Comparison of ENCODE assay signal across 8 mouse cellular contexts in genomic region chr11:101069391-101070188, GRCm38 (mm10). TPM values are rescaled to one million over a fixed set of nuclear protein-coding genes. Genes with fewer than 3 reads are reported as not detected.
DNase-seq lines count a peak whose midpoint lies in the region; ATAC-seq and TF ChIP-seq lines count a peak whose summit lies in the region.

Gene Naglu (plus strand): TSS chr11:101070012.

- peaks cover 0 to 22% of the 10 kb centered on the region in 2 experiments for H3K36me3 ChIP-seq in CH12.LX (replicated peaks in 1 of 2; ENCODE audit: control insufficient read depth in 1 of 2, insufficient read depth in 1 of 2, low read length in 1 of 2)
- no peaks in the 10 kb centered on the region for H3K36me3 ChIP-seq in forebrain, embryonic 11.5 days (ENCODE audit: control insufficient read depth, insufficient read depth, low read length)
- H3K36me3 ChIP-seq in heart, embryonic 15.5 days: no peaks in the 10 kb centered on the region
- 0 out of 2 replicates have a peak, but pooled peaks cover 4% of the 10 kb centered on the region for H3K36me3 ChIP-seq in liver, embryonic 13.5 days
- no peaks in the 10 kb centered on the region for H3K36me3 ChIP-seq in stomach, embryonic 14.5 days (ENCODE audit: control insufficient read depth, insufficient read depth, low read length)

- H3K9me3 ChIP-seq in CH12.LX (replicated peaks; ENCODE audit: low read length): no peaks in the 10 kb centered on the region
- no peaks in the 10 kb centered on the region for H3K9me3 ChIP-seq in forebrain, embryonic 11.5 days (ENCODE audit: control insufficient read depth, low read length)
- no peaks in the 10 kb centered on the region for H3K9me3 ChIP-seq in heart, embryonic 15.5 days (replicated peaks)
- no peaks in the 10 kb centered on the region for H3K9me3 ChIP-seq in liver, embryonic 13.5 days (replicated peaks)
- no peaks in the 10 kb centered on the region for H3K9me3 ChIP-seq in stomach, embryonic 14.5 days (ENCODE audit: control insufficient read depth, low read depth, low read length)

- no peak for TF ChIP-seq CTCF in CH12.LX (conservative IDR thresholded peaks at IDR 0.05 in 1 of 2, IDR thresholded peaks at IDR 0.05 in 1 of 2; ENCODE audit: low read depth in 2 of 2, low read length in 2 of 2)

- H3K27ac ChIP-seq in CH12.LX (ENCODE audit: insufficient read depth, low read depth): no peak within 1 kb of the TSS
- H3K27ac ChIP-seq in forebrain, embryonic 11.5 days (ENCODE audit: low read depth, low read length): no peak within 1 kb of the TSS
- H3K27ac ChIP-seq in heart, embryonic 15.5 days: peak within 1 kb of the TSS; percentile 36; the same call in 1 of the 2 replicates
- no peak within 1 kb of the TSS; the same call in 1 of the 2 replicates for H3K27ac ChIP-seq in liver, embryonic 13.5 days
- H3K27ac ChIP-seq in stomach, embryonic 14.5 days (ENCODE audit: low read length): no peak within 1 kb of the TSS

- WGBS in forebrain, embryonic 11.5 days: 5% methylated on average over 35 of the region's 35 CpGs
- WGBS in heart, embryonic 15.5 days: 4% methylated on average over 35 of the region's 35 CpGs
- WGBS in liver, embryonic 13.5 days (ENCODE audit: insufficient replicate concordance): 3% methylated on average over 35 of the region's 35 CpGs
- WGBS in stomach, embryonic 14.5 days: 6% methylated on average over 35 of the region's 35 CpGs

- TF ChIP-seq POLR2A in CH12.LX (IDR thresholded peaks at IDR 0.05; ENCODE audit: low read depth, low read length): peak; percentile 93

- in situ Hi-C loops in CH12.LX (cut with MboI; ENCODE audit: low pct_ligation_motif_present, low pct_unique_long_range_greater_than_20kb, low sequenced_read_pairs): no loop called here

- dilution Hi-C loops in CH12.LX (cut with MboI; ENCODE audit: extremely low pct_ligation_motif_present, extremely low pct_unique_long_range_greater_than_20kb, low sequenced_read_pairs): no loop called here

- H3K4me3 ChIP-seq in CH12.LX (replicated peaks in 1 of 3; ENCODE audit: low read depth in 2 of 3, low read length in 2 of 3, poor library complexity in 1 of 3): peak within 1 kb of the TSS; percentile 73 to 82 (median 74)
- peak within 1 kb of the TSS; percentile 76 for H3K4me3 ChIP-seq in forebrain, embryonic 11.5 days (ENCODE audit: low read depth, low read length)
- peak within 1 kb of the TSS; percentile 66 for H3K4me3 ChIP-seq in heart, embryonic 15.5 days
- H3K4me3 ChIP-seq in liver, embryonic 13.5 days (replicated peaks): peak within 1 kb of the TSS; percentile 78
- H3K4me3 ChIP-seq in stomach, embryonic 14.5 days (ENCODE audit: low read depth, low read length): peak within 1 kb of the TSS; percentile 55

- TF ChIP-seq EP300 in CH12.LX (IDR thresholded peaks at IDR 0.05; ENCODE audit: low read length): no peak

- peak; percentile 93 for DNase-seq in CH12.LX (ENCODE audit: extremely low read depth)
- peak; percentile 76 for DNase-seq in c-Kit-positive CD71-positive TER-119-negative erythroid progenitor cells, embryonic 14.5 days (ENCODE audit: low read depth)
- DNase-seq in forebrain, embryonic 11.5 days (ENCODE audit: low spot score): peak; percentile 95
- peak; percentile 98 to 99 for DNase-seq in kidney, postnatal 25 days
- DNase-seq in liver, embryonic 13.5 days: peak; percentile 89
- peak; percentile 91 to 95 for DNase-seq in natural killer cell, adult 2 months (ENCODE audit: low spot score in 2 of 2)

- no peak for TF ChIP-seq RAD21 in CH12.LX (IDR thresholded peaks at IDR 0.05; ENCODE audit: low read depth, low read length)

- peaks cover 8 to 21% of the 10 kb centered on the region in 2 experiments for H3K4me1 ChIP-seq in CH12.LX (ENCODE audit: control insufficient read depth in 1 of 2, insufficient read depth in 2 of 2)
- 0 out of 2 replicates have a peak, but pooled peaks cover 3% of the 10 kb centered on the region for H3K4me1 ChIP-seq in forebrain, embryonic 11.5 days (replicated peaks; ENCODE audit: control insufficient read depth, insufficient read depth, low read length)
- peaks cover 37% of the 10 kb centered on the region for H3K4me1 ChIP-seq in heart, embryonic 15.5 days (replicated peaks)
- peaks cover 44% of the 10 kb centered on the region for H3K4me1 ChIP-seq in liver, embryonic 13.5 days (replicated peaks)
- peaks cover 5% of the 10 kb centered on the region; the same call in 1 of the 2 replicates for H3K4me1 ChIP-seq in stomach, embryonic 14.5 days (ENCODE audit: control insufficient read depth, insufficient read depth, low read length)

- no peaks in the 10 kb centered on the region for H3K79me2 ChIP-seq in CH12.LX (replicated peaks; ENCODE audit: control insufficient read depth, extremely low read depth, insufficient read depth, poor library complexity, severe bottlenecking)

- peaks cover 2% of the 10 kb centered on the region for H3K27me3 ChIP-seq in CH12.LX (replicated peaks)
- H3K27me3 ChIP-seq in forebrain, embryonic 11.5 days (ENCODE audit: control insufficient read depth, insufficient read depth, low read length): peaks cover 9% of the 10 kb centered on the region
- no peaks in the 10 kb centered on the region for H3K27me3 ChIP-seq in heart, embryonic 15.5 days
- H3K27me3 ChIP-seq in liver, embryonic 13.5 days: peaks cover 35% of the 10 kb centered on the region
- H3K27me3 ChIP-seq in stomach, embryonic 14.5 days (ENCODE audit: control insufficient read depth, insufficient read depth, low read length): no peaks in the 10 kb centered on the region

- peak; percentile 89 for ATAC-seq in forebrain, embryonic 11.5 days (replicated peaks; ENCODE audit: low FRiP score)
- ATAC-seq in heart, embryonic 15.5 days (replicated peaks; ENCODE audit: insufficient number of reproducible peaks, insufficient read depth, low FRiP score, low read depth): peak; percentile 85
- peak; percentile 84 for ATAC-seq in liver, embryonic 13.5 days (ENCODE audit: low read depth)
- ATAC-seq in stomach, embryonic 14.5 days (ENCODE audit: insufficient number of reproducible peaks, insufficient read depth, low FRiP score, low read depth): peak; percentile 84

- peak within 1 kb of the TSS; percentile 80 for H3K4me2 ChIP-seq in CH12.LX (ENCODE audit: insufficient read depth, low read depth, poor library complexity, severe bottlenecking)
- peak within 1 kb of the TSS; percentile 98 for H3K4me2 ChIP-seq in forebrain, embryonic 11.5 days (ENCODE audit: low read depth, low read length, severe bottlenecking)
- peak within 1 kb of the TSS; percentile 93 for H3K4me2 ChIP-seq in heart, embryonic 15.5 days
- H3K4me2 ChIP-seq in liver, embryonic 13.5 days: peak within 1 kb of the TSS; percentile 97
- peak within 1 kb of the TSS; percentile 70 for H3K4me2 ChIP-seq in stomach, embryonic 14.5 days (replicated peaks; ENCODE audit: low read depth, low read length)

- peak within 1 kb of the TSS; percentile 76 for H3K9ac ChIP-seq in CH12.LX (ENCODE audit: insufficient read depth, low read depth)
- H3K9ac ChIP-seq in forebrain, embryonic 11.5 days (ENCODE audit: low read length): peak within 1 kb of the TSS; percentile 80
- H3K9ac ChIP-seq in heart, embryonic 15.5 days: peak within 1 kb of the TSS; percentile 67
- peak within 1 kb of the TSS; percentile 79 for H3K9ac ChIP-seq in liver, embryonic 13.5 days
- peak within 1 kb of the TSS; percentile 54 for H3K9ac ChIP-seq in stomach, embryonic 14.5 days (replicated peaks; ENCODE audit: low read depth, low read length)

TF ChIP-seq in CH12.LX, 34 proteins besides CTCF, POLR2A, EP300 and RAD21 (continues in another document):
- TF ChIP-seq BHLHE40 (IDR thresholded peaks at IDR 0.05; ENCODE audit: low read depth, low read length) (peak; percentile 96), NRF1 (IDR thresholded peaks at IDR 0.05; ENCODE audit: low read depth, low read length) (peak; percentile 98), MAZ (IDR thresholded peaks at IDR 0.05; ENCODE audit: low read depth, low read length) (no peak), SIN3A (IDR thresholded peaks at IDR 0.05; ENCODE audit: low read length) (peak; percentile 96), TCF12 (IDR thresholded peaks at IDR 0.05; ENCODE audit: low read depth, low read length) (peak; percentile 83; the same call in 1 of the 2 replicates), UBTF (IDR thresholded peaks at IDR 0.05; ENCODE audit: low read depth, low read length) (no peak), ZMIZ1 (IDR thresholded peaks at IDR 0.05; ENCODE audit: low read depth, low read length) (peak; percentile 80), IRF4 (IDR thresholded peaks at IDR 0.05; ENCODE audit: low read depth, low read length) (no peak), SMC3 (IDR thresholded peaks at IDR 0.05; ENCODE audit: low read depth, low read length) (no peak), MXI1 (IDR thresholded peaks at IDR 0.05; ENCODE audit: low read depth, low read length) (peak; percentile 94), JUND (conservative IDR thresholded peaks at IDR 0.05; ENCODE audit: low read depth, low read length) (no peak), KAT2A (IDR thresholded peaks at IDR 0.05; ENCODE audit: insufficient replicate concordance, low read length) (0 out of 2 replicates have a peak, but pooled peaks have one; percentile 50), MAX (IDR thresholded peaks at IDR 0.05; ENCODE audit: low read length) (peak; percentile 100), CHD2 (IDR thresholded peaks at IDR 0.05; ENCODE audit: low read length) (no peak), RCOR1 (conservative IDR thresholded peaks at IDR 0.05; ENCODE audit: low read depth, low read length) (0 out of 2 replicates have a peak, but pooled peaks have one; percentile 34), ZKSCAN1 (IDR thresholded peaks at IDR 0.05; ENCODE audit: borderline replicate concordance, low read depth, low read length) (no peak), PAX5 (IDR thresholded peaks at IDR 0.05; ENCODE audit: low read length) (no peak), NELFE (IDR thresholded peaks at IDR 0.05; ENCODE audit: low read depth, low read length) (peak; percentile 93), ZNF384 (IDR thresholded peaks at IDR 0.05; ENCODE audit: low read depth, low read length) (no peak), MYC (IDR thresholded peaks at IDR 0.05; ENCODE audit: low read depth, low read length) (peak; percentile 80), USF1 (IDR thresholded peaks at IDR 0.05; ENCODE audit: low read depth, low read length) (peak; percentile 100), USF2 (conservative IDR thresholded peaks at IDR 0.05; ENCODE audit: low read depth, low read length) (peak; percentile 98), E2F4 (IDR thresholded peaks at IDR 0.05; ENCODE audit: insufficient replicate concordance, low read depth, low read length) (no peak)

RNA-seq across cellular contexts. Expression of gene Naglu, which starts in this region (rescaled TPM):
- 23.2 and 33.3 TPM in 2 replicates for total RNA-seq in CH12.LX (2012; rRNA removed)
- 12.8 and 13.8 TPM in 2 replicates for total RNA-seq in CH12.LX (2014; rRNA removed)
- polyA plus RNA-seq in CH12.LX (2012; ENCODE audit: insufficient read length, low read depth): 8.3 and 11.2 TPM in 2 replicates
- polyA plus RNA-seq in forebrain, embryonic 11.5 days (2014; fragmentation: Nextera tagmentation; extraction: Ambion mirVana): 6.9 and 7.8 TPM in 2 replicates
- 11.6 and 16.3 TPM in 2 replicates for polyA plus RNA-seq in heart, embryonic 15.5 days (2015; fragmentation: Nextera tagmentation; extraction: Ambion mirVana)
- 6.0 TPM in 2 replicates for polyA plus RNA-seq in liver, embryonic 13.5 days (2015; fragmentation: Nextera tagmentation; extraction: Ambion mirVana)
- polyA plus RNA-seq in stomach, embryonic 14.5 days (2014; fragmentation: Nextera tagmentation; extraction: Ambion mirVana): 11.2 and 14.2 TPM in 2 replicates
